Mouse (Mus musculus) adipocyte (in vitro differentiated cells): ENCODE results near the gene Fnip1.

ENCODE experiments used
- DNase-seq: peaks from one replicate; pipeline ENCODE4 v3.0.0-alpha.2; 2016; ENCODE audit warnings: low spot score

Fnip1 gene

DNA sequence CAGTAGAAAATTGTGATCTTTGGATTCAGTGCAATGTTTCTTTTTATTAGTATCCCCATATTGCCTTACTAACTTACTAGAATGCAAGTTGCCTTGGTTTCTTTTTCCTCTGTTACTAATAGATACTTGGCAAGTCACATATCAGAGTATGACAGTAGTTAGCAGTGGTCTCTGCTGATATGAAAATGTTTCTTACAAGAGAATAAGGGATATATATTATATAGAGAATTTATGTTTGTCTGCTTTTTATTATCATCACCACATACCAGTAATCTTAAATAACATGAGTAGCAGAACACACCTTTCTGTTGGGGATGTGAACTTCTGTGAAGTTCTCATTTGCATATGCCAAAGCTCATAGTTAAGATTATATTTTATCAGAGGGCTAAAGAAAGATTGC is 104.4 kb downstream of the Fnip1 start:
- DNase-seq: no peak

DNA sequence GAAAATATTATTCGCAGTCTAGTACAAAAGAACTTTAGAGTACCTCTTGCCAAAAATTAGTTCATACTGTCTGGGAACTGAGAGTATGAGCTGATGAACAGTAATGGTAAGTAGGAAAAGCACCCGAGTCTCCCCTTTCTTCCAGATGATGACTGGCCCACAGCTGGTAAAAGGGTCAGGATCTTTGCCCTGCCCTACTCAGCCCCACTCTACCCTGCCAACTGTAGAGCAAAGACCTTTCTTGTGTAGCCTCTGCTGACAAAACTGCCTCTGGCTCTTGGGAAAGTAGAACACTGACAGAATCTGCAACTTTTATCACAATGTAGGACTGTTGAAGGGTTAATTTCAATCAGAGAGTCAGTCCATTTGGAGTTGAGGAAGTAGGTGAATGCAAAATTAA is 117.0 kb downstream of the Fnip1 start:
- peak; percentile 25 for DNase-seq

- DNase-seq: peak; percentile 48
These were observed 124.8 kb downstream of the Fnip1 start for GRCm38 (mm10) chr11:54562761-54563160.
